Mouse (Mus musculus) kidney, embryonic 16.5 days (tissue): ENCODE data around the gene Spon1. TPM values are rescaled to one million over a fixed set of nuclear protein-coding genes. Genes with fewer than 3 reads are reported as not detected.

Experiments used
- ATAC-seq: fragments of 200-750 bp; cut with Nextera tagmentation; 2 replicates; pipeline ENCODE4 v1.8.0; 2017; ENCODE audit warnings: moderate TSS enrichment; ENCODE audit not compliant: low FRiP score, low TSS enrichment
- H3K27ac ChIP-seq: fragments of 300-500 bp; sonication (generic); 2 replicates; pipeline ENCODE4 v1.5.1; 2014; ENCODE audit warnings: low read length
- H3K27me3 ChIP-seq: fragments of 300-500 bp; sonication (generic); 2 replicates; pipeline ENCODE4 v1.6.1; 2014; ENCODE audit warnings: low read length, control low read depth, mixed read lengths; ENCODE audit not compliant: insufficient read depth
- H3K36me3 ChIP-seq: fragments of 300-500 bp; sonication (generic); 2 replicates; pipeline ENCODE4 v1.6.1; 2014; ENCODE audit warnings: low read length, control low read depth, mixed read lengths; ENCODE audit not compliant: insufficient read depth
- H3K4me1 ChIP-seq: fragments of 300-500 bp; sonication (generic); 2 replicates; pipeline ENCODE4 v1.6.1; 2014; ENCODE audit warnings: low read length, control low read depth, mixed read lengths; ENCODE audit not compliant: insufficient read depth
- H3K4me2 ChIP-seq: fragments of 300-500 bp; sonication (generic); replicated peaks from 2 replicates; pipeline ENCODE4 v1.6.1; 2014; ENCODE audit warnings: low read depth, low read length
- H3K4me3 ChIP-seq: fragments of 300-500 bp; sonication (generic); 2 replicates; pipeline ENCODE4 v1.5.1; 2014; ENCODE audit warnings: mild to moderate bottlenecking, low read length
- H3K9ac ChIP-seq: fragments of 300-500 bp; sonication (generic); replicated peaks from 2 replicates; pipeline ENCODE4 v1.6.1; 2014; ENCODE audit warnings: low read length
- H3K9me3 ChIP-seq: fragments of 300-500 bp; sonication (generic); 2 replicates; pipeline ENCODE4 v1.6.1; 2016; ENCODE audit warnings: low read length, control low read depth
- WGBS: fragments of 180-500 bp; shearing (Covaris S2); extraction: QIAGEN DNeasy Blood & Tissue Kit; methylation state at CpG from one replicate; pipeline ENCODE4 v1.1.7; 2014; 5-methylcytosine and 5-hydroxymethylcytosine counted together
- polyA plus RNA-seq: library from polyadenylated mRNA; unstranded; fragments of >200 nt; fragmentation: Nextera tagmentation; extraction: Ambion mirVana; gene quantifications from 2 replicates; pipeline ENCODE4 v1.2.1, GENCODE M21; 2015

Gene Spon1
- polyA plus RNA-seq, 1 experiment from 2014 or later = 13.7 TPM

DNA sequence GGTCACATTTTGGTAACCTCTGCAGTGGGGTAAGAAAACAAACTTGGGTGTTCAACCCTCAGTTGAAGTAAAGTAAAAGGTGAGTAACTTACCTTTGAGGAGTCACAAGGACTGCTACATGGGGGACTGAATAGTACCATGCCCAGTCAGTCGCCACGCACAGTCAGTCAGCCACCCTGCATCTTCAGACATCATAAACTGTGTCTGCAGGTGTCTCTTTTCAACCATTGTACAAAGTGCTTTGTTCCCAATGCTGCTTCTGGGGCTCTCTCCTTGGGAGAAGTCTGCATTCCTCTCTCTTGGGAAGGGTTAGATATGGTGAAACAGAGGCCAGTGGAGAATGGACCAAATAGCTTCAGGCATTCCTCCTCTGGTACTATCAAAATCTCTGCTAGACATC, 125.0 kb downstream of the Spon1 start:
- Histone ChIP-seq H3K9ac (no peak overlapping the region), H3K36me3 (no peaks in the 10 kb centered on the region), H3K27ac (no peak overlapping the region), H3K9me3 (no peaks in the 10 kb centered on the region), H3K4me3 (no peak overlapping the region), H3K4me2 (no peak overlapping the region), H3K27me3 (no peaks in the 10 kb centered on the region), H3K4me1 (no peaks in the 10 kb centered on the region)
- 89% methylated on average over 2 of the region's 2 CpGs for WGBS
- no peak for ATAC-seq

DNA sequence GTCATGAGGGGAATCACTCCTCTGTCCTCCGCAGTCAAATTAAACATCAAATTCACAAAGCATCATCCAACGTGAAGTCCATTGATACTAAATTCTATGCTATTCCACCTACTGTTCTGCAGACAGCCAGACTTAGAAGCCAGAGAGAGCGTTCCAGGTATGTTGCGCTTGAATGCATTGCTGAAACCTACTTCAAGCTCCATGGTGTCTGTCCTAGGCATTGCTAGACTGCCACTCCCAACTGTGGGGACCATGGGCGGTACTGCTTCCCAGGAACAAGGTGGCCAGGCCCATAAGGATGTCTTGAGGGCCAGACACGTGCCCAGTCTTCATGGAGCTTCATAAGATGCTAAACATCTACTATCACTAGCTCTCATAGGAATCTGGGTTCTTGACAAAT, 125.7 kb downstream of the Spon1 start:
- H3K27ac ChIP-seq = no peak overlapping the region
- ATAC-seq = no peak
- H3K36me3 ChIP-seq = no peaks in the 10 kb centered on the region
- H3K4me1 ChIP-seq = no peaks in the 10 kb centered on the region
- H3K9ac ChIP-seq = no peak overlapping the region
- H3K27me3 ChIP-seq = no peaks in the 10 kb centered on the region
- H3K4me2 ChIP-seq = no peak overlapping the region
- no peak overlapping the region for H3K4me3 ChIP-seq
- 85% methylated on average over 6 of the region's 6 CpGs for WGBS
- peaks cover 1% of the 10 kb centered on the region; the same call in 1 of the 2 replicates for H3K9me3 ChIP-seq

DNA sequence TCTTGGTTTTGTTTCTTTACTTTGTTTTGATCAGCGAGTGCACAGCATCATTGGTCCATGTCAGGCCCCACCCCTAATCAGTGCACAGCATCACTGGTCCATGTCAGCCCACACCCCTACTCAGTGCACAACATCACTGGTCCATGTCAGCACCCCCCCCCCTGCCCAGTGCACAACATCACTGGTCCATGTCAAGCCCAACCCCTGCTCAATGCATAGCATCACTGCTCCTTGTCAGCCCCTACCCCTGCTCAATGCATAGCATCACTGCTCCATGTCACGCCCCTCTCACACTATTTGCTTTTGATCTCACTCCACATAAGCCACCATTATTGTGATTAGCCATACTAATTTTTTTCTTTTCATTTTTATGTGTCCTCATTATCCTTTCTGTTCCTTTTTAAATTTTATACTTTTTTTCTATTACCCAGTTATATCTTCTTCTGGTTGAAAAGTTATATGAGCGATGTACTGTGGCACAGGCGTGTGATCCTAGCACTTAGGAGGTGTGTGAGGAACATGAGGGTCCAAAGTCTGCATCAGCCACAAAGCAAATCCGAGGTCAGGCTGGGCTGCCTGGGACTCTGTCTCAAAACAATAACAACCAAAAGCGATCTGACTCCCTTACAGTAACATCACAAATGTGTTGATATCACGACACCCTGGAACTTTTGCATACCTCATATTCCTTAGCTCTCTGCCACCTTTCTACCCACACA, 128.3 kb downstream of the Spon1 start:
- 0 out of 2 replicates have a peak, but pooled peaks have one; percentile 39 for ATAC-seq
- no peaks in the 10 kb centered on the region for H3K27me3 ChIP-seq
- no peak overlapping the region for H3K9ac ChIP-seq
- peaks cover 5% of the 10 kb centered on the region; the same call in 1 of the 2 replicates for H3K9me3 ChIP-seq
- no peak overlapping the region for H3K4me3 ChIP-seq
- H3K4me1 ChIP-seq = no peaks in the 10 kb centered on the region
- no peak overlapping the region for H3K27ac ChIP-seq
- no peak overlapping the region for H3K4me2 ChIP-seq
- WGBS = 81% methylated on average over 7 of the region's 7 CpGs
- H3K36me3 ChIP-seq = no peaks in the 10 kb centered on the region

DNA sequence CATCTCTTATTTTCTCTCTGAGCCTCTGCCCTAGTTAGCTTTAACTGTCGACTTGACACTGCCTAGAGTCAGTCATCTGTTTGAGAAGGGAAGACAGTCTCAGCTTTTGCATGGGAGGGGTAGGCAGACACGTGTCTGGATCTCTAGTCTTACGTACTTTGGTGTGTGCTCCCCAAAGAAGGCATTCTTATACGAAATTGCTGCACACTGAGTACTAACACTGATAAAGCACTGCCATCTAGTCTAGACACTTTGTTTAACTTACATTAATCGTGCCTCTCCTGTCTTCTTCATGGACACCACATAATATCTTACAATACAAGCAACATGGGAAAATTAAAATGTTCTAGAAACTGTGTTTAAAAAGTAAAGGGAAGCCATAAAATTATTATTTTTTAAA, 129.5 kb downstream of the Spon1 start:
- H3K27me3 ChIP-seq = no peaks in the 10 kb centered on the region
- H3K9me3 ChIP-seq = peaks cover 5% of the 10 kb centered on the region; the same call in 1 of the 2 replicates
- H3K4me3 ChIP-seq = no peak overlapping the region
- no peak for ATAC-seq
- H3K4me2 ChIP-seq = no peak overlapping the region
- WGBS = 79% methylated on average over 5 of the region's 5 CpGs
- H3K4me1 ChIP-seq = no peaks in the 10 kb centered on the region
- no peak overlapping the region for H3K9ac ChIP-seq
- no peak overlapping the region for H3K27ac ChIP-seq
- H3K36me3 ChIP-seq = no peaks in the 10 kb centered on the region

DNA sequence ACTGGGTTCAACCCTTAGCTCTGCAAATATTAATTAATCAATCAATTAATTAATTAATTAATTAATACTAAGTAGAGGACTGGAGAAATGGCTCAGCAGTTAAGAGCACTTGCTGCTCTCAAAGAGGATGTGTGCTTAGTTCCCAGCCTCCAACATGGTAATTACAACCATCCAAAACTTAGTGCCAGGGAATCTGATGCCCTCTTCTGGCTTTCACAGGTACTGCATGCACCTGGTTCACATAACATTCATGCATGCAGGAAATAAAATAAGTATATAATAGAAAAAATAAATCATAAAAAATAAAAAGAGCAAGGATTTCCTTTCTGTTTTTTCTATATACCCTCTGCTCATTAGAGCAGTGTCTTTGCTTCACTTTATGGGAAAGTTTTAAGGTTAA, 132.6 kb downstream of the Spon1 start:
- H3K9me3 ChIP-seq = peaks cover 5% of the 10 kb centered on the region; the same call in 1 of the 2 replicates
- no peaks in the 10 kb centered on the region for H3K36me3 ChIP-seq
- no peak overlapping the region for H3K9ac ChIP-seq
- no peak for ATAC-seq
- no peaks in the 10 kb centered on the region for H3K27me3 ChIP-seq
- no peak overlapping the region for H3K4me2 ChIP-seq
- 0 out of 2 replicates have a peak, but pooled peaks cover 3% of the 10 kb centered on the region for H3K4me1 ChIP-seq
- no peak overlapping the region for H3K27ac ChIP-seq
- H3K4me3 ChIP-seq = no peak overlapping the region

DNA sequence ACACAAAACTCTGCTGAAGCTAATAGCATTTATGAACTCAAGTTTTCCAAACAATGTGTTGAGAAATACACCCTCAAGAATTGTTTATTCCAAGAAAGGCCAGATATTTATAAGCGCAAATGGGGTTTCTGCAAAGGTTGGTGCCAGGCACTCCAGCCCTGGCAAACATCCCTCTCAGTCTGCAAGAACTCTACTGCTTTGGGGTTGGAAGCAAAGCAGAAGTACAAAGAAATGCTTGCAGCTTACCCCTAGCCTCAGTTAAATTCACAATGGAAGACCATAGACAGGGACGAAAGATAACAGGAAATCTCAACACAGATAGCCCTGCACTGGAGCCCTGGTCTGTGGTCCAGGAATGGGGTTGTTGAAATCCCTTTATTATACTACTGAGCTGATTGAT, 135.7 kb downstream of the Spon1 start:
- Histone ChIP-seq H3K27ac (no peak overlapping the region), H3K36me3 (no peaks in the 10 kb centered on the region), H3K27me3 (no peaks in the 10 kb centered on the region), H3K4me1 (0 out of 2 replicates have a peak, but pooled peaks cover 3% of the 10 kb centered on the region), H3K4me2 (no peak overlapping the region; the same call in 1 of the 2 replicates), H3K9ac (no peak overlapping the region), H3K9me3 (peaks cover 3% of the 10 kb centered on the region; the same call in 1 of the 2 replicates), H3K4me3 (no peak overlapping the region)
- 88% methylated on average over 2 of the region's 2 CpGs for WGBS
- no peak for ATAC-seq

DNA sequence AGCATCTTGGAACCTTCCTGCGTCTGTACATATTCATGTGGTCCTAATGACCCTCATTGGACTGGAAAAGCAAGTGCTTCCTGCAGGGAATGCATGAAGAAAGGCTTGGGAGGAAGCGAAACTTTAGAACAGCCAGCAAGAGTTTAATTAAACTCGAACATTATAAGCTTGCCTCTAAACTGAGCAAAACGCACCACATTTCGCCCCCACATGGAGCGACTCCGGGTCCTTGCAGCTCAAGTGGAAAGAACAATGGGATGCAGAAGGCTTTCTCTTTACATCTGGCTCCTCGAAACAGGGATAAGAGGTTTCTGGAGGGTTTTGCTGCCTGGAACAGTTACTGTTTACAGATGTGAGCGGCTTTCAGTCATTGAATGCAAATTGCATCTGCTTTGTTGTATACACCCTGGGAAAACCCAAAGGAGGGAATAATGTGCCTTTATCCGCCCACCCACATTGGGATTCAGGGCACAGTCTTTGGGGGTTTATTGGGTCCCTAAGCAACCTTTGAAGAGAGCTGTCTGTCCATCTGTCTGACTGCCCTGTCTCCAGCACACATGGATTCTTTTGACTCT, 136.2 kb downstream of the Spon1 start:
- 52% methylated on average over 10 of the region's 10 CpGs for WGBS
- H3K4me1 ChIP-seq = 0 out of 2 replicates have a peak, but pooled peaks cover 3% of the 10 kb centered on the region
- H3K27me3 ChIP-seq = no peaks in the 10 kb centered on the region
- no peak for ATAC-seq
- H3K27ac ChIP-seq = no peak overlapping the region
- H3K4me2 ChIP-seq = no peak overlapping the region; the same call in 1 of the 2 replicates
- no peak overlapping the region for H3K9ac ChIP-seq
- no peaks in the 10 kb centered on the region for H3K9me3 ChIP-seq
- no peak overlapping the region for H3K4me3 ChIP-seq
- H3K36me3 ChIP-seq = no peaks in the 10 kb centered on the region

DNA sequence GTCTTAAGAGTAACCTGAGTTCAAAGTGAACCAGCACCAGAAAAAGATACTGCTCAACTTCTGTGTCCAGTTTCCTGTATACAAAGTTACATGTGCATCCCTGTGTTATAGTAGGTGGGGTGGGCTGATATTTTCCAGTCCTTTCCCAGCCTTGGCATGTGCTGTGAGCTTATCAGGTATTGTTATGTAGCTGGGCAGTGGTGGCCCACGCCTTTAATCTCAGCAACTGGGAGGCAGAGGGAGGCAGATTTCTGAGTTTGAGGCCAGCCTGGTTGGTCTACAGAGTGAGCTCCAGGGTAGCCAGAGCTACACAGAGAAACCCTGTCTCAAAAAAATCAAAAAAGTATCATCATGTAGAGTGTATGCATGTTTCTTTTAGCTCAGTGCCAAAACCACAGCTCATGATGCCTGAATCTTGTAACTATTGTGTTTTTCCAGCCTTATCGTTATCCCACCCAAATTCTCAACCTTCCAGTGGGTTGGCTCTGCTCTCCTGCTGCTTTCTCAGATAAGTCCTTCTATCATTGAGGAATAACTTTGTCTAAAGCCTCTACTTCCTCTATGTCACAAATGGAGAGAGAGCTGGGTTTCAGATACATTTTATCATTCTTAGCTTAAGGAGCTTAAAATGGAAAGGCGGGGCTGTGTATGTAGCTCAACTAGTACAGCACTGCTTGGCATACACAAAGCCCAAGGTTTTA, 137.5 kb downstream of the Spon1 start:
- no peak overlapping the region for H3K4me2 ChIP-seq
- no peak for ATAC-seq
- no peak overlapping the region for H3K9ac ChIP-seq
- H3K9me3 ChIP-seq = no peaks in the 10 kb centered on the region
- H3K4me3 ChIP-seq = no peak overlapping the region
- no peaks in the 10 kb centered on the region for H3K27me3 ChIP-seq
- WGBS = 89% methylated on average over 3 of the region's 3 CpGs
- 0 out of 2 replicates have a peak, but pooled peaks cover 3% of the 10 kb centered on the region for H3K4me1 ChIP-seq
- H3K27ac ChIP-seq = no peak overlapping the region
- no peaks in the 10 kb centered on the region for H3K36me3 ChIP-seq

DNA sequence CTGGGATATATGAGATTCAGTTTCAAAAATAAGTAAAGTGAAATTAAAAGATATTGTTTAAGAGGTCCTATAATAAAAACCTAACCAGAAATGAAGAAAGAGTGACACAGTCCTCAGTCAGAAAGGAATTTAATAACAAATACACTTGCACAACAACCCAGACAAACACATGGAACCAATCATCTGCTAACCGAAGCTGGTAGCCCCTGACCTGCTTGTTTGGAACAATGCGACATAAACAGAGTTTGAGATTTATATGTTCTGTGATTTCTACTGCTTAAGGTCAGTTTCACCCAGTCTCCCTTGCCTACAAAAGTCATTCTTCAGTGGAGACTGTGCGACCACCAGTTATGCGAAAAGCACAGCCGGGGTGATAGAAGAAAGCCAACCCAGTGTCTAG, 138.1 kb downstream of the Spon1 start:
- H3K9me3 ChIP-seq = no peaks in the 10 kb centered on the region
- H3K4me3 ChIP-seq = no peak overlapping the region
- 66% methylated on average over 5 of the region's 5 CpGs for WGBS
- H3K9ac ChIP-seq = no peak overlapping the region
- no peak overlapping the region for H3K27ac ChIP-seq
- H3K36me3 ChIP-seq = no peaks in the 10 kb centered on the region
- ATAC-seq = no peak
- H3K27me3 ChIP-seq = no peaks in the 10 kb centered on the region
- H3K4me2 ChIP-seq = no peak overlapping the region
- 0 out of 2 replicates have a peak, but pooled peaks cover 3% of the 10 kb centered on the region for H3K4me1 ChIP-seq
